Mouse (Mus musculus): ENCODE results near the gene Nr5a2. TPM values are rescaled to one million over a fixed set of nuclear protein-coding genes. Genes with fewer than 3 reads are reported as not detected.

Gene Nr5a2
- polyA plus RNA-seq, 1 experiment from 2014 or later = 1.6 TPM

GRCm38 (mm10) chr1:136959491-136959890 lies 757 bp downstream of the Nr5a2 start:
- H3K36me3 ChIP-seq = no peaks in the 10 kb centered on the region
- WGBS = 67% methylated on average over 1 of the region's 1 CpGs
- no peak overlapping the region for H3K27ac ChIP-seq
- no peak overlapping the region for H3K4me2 ChIP-seq
- peaks cover 11% of the 10 kb centered on the region for H3K4me1 ChIP-seq
- H3K4me3 ChIP-seq = no peak overlapping the region
- peaks cover 47% of the 10 kb centered on the region for H3K27me3 ChIP-seq
- H3K9ac ChIP-seq = no peak overlapping the region
- no peak for ATAC-seq (ENCODE audit: insufficient number of reproducible peaks, insufficient read depth, low FRiP score, low TSS enrichment, low read depth)
- no peaks in the 10 kb centered on the region for H3K9me3 ChIP-seq

DNA sequence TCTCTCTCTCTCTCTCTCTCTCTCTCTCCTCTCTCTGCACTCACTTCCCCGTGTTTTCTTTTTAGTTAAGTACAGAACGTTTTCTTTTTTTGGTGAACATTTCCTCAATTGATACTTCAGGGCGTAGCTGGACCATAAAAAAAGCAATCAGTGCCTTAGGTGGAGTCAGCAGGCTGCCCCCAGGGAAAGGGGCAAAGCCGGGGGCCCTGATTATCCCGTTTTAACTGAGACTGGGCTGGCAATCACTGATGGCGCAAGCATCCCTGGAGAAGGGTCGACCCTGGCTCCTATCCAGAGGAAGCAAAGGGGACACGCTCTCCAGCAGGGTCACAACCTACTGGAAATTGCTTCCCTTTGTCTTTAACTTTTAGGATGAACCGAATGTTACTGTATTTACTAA lies 1.6 kb downstream of the Nr5a2 start:
- no peak for ATAC-seq (ENCODE audit: insufficient number of reproducible peaks, insufficient read depth, low FRiP score, low TSS enrichment, low read depth)
- Histone ChIP-seq H3K9me3 (no peaks in the 10 kb centered on the region), H3K4me1 (peaks cover 11% of the 10 kb centered on the region), H3K27me3 (peaks cover 55% of the 10 kb centered on the region), H3K9ac (no peak overlapping the region), H3K36me3 (no peaks in the 10 kb centered on the region), H3K4me3 (no peak overlapping the region), H3K4me2 (peak overlapping the region; percentile 42), H3K27ac (no peak overlapping the region)
- 5% methylated on average over 9 of the region's 9 CpGs for WGBS

DNA sequence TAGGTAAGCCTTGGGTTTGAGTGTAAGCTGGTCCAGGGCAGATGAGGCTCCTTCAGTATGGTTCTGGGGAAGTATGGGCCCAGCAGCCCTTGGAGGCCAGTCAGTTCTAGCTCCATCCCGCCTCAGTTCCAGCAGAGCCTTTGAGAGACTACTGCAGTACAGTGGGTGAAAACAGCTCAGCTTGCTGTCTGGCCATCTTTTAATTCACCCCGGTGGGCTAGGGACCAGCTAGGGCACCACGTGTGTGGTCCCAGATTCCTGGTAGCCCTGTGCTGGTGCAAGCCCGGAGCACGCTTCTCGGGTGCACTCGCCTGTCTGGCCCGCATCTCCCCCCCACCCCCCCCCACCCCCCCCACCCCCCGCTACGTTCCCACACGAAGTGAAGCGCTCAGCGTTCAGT lies 2.1 kb downstream of the Nr5a2 start:
- peaks cover 60% of the 10 kb centered on the region for H3K27me3 ChIP-seq
- no peak overlapping the region for H3K9ac ChIP-seq
- no peaks in the 10 kb centered on the region for H3K36me3 ChIP-seq
- WGBS = 2% methylated on average over 8 of the region's 13 CpGs
- ATAC-seq (ENCODE audit: insufficient number of reproducible peaks, insufficient read depth, low FRiP score, low TSS enrichment, low read depth) = no peak
- H3K4me1 ChIP-seq = peaks cover 11% of the 10 kb centered on the region
- H3K9me3 ChIP-seq = no peaks in the 10 kb centered on the region
- no peak overlapping the region for H3K27ac ChIP-seq
- H3K4me2 ChIP-seq = peak overlapping the region; percentile 42
- no peak overlapping the region for H3K4me3 ChIP-seq

- H3K27me3 ChIP-seq = peaks cover 64% of the 10 kb centered on the region
- ATAC-seq (ENCODE audit: insufficient number of reproducible peaks, insufficient read depth, low FRiP score, low TSS enrichment, low read depth) = no peak
Observed at GRCm38 (mm10) chr1:136957696-136958095, 2.6 kb downstream of the Nr5a2 start.

GRCm38 (mm10) chr1:136954108-136954494 lies 6.1 kb downstream of the Nr5a2 start:
- Histone ChIP-seq H3K4me2 (no peak overlapping the region), H3K9ac (no peak overlapping the region), H3K4me3 (no peak overlapping the region), H3K9me3 (no peaks in the 10 kb centered on the region), H3K27ac (no peak overlapping the region), H3K27me3 (peaks cover 97% of the 10 kb centered on the region), H3K36me3 (no peaks in the 10 kb centered on the region), H3K4me1 (peaks cover 30% of the 10 kb centered on the region)
- no peak for ATAC-seq (ENCODE audit: insufficient number of reproducible peaks, insufficient read depth, low FRiP score, low TSS enrichment, low read depth)
- 14% methylated on average over 3 of the region's 3 CpGs for WGBS

More at GRCm38 (mm10) chr1:136957696-136958095, 2.6 kb downstream of the Nr5a2 start:
- Histone ChIP-seq H3K27ac (no peak overlapping the region), H3K9me3 (no peaks in the 10 kb centered on the region), H3K4me2 (peak overlapping the region; percentile 42; the same call in 1 of the 2 replicates), H3K36me3 (no peaks in the 10 kb centered on the region), H3K4me1 (peaks cover 16% of the 10 kb centered on the region), H3K4me3 (no peak overlapping the region), H3K9ac (no peak overlapping the region)
- 17% methylated on average over 8 of the region's 8 CpGs for WGBS

GRCm38 (mm10) chr1:136953444-136954107 lies 6.7 kb downstream of the Nr5a2 start:
- peak overlapping the region; percentile 69 for H3K4me2 ChIP-seq

GRCm38 (mm10) chr1:136952609-136953311 lies 7.5 kb downstream of the Nr5a2 start:
- H3K9me3 ChIP-seq = no peaks in the 10 kb centered on the region
- H3K4me3 ChIP-seq = peak overlapping the region; percentile 41
- peak overlapping the region; percentile 69 for H3K4me2 ChIP-seq
- 0 out of 2 replicates have a peak overlapping the region, but pooled peaks have one; percentile 40 for H3K9ac ChIP-seq
- peaks cover 100% of the 10 kb centered on the region for H3K27me3 ChIP-seq
- WGBS = under 1% methylated on average over 39 of the region's 39 CpGs
- no peak overlapping the region for H3K27ac ChIP-seq
- no peaks in the 10 kb centered on the region for H3K36me3 ChIP-seq
- ATAC-seq (ENCODE audit: insufficient number of reproducible peaks, insufficient read depth, low FRiP score, low TSS enrichment, low read depth) = no peak
- peaks cover 31% of the 10 kb centered on the region for H3K4me1 ChIP-seq

More at GRCm38 (mm10) chr1:136953444-136954107, 6.7 kb downstream of the Nr5a2 start:
- H3K27ac ChIP-seq = no peak overlapping the region
- H3K4me3 ChIP-seq = no peak overlapping the region
- H3K9me3 ChIP-seq = no peaks in the 10 kb centered on the region
- peaks cover 97% of the 10 kb centered on the region for H3K27me3 ChIP-seq
- no peak overlapping the region for H3K9ac ChIP-seq
- no peaks in the 10 kb centered on the region for H3K36me3 ChIP-seq
- no peak for ATAC-seq (ENCODE audit: insufficient number of reproducible peaks, insufficient read depth, low FRiP score, low TSS enrichment, low read depth)
- peaks cover 33% of the 10 kb centered on the region for H3K4me1 ChIP-seq
- 1% methylated on average over 15 of the region's 15 CpGs for WGBS

DNA sequence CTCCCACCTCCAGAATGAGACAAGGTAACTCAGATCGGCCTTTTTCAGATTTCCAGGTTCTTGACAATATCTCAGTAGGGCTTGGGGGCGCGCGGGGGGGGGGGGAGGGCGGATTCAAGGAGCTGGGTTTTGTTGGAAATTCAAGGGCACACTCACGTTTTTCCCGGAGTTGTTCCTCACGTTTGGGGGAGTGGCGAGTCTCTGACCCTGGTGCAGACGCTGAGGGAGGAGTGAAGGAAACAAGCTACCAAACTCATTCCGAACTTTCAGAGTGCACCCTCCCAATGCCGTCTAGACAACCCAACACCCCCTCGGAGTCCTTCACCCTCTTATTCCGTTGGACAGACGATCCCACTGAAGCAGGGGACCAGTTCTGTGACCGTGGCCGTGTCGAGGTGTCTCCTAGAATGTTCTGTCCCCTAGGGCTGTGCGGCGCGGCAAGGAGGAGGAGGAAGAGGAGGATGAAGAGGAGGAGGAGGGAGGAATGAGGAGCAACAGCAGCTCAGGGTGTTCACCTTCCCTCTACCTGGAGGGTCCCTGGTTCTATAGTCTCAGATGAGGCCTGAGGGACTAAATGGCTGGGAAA lies 8.2 kb downstream of the Nr5a2 start:
- Histone ChIP-seq H3K4me2 (peak overlapping the region; percentile 69), H3K27me3 (peaks cover 100% of the 10 kb centered on the region), H3K36me3 (no peaks in the 10 kb centered on the region), H3K4me3 (peak overlapping the region; percentile 41), H3K9me3 (no peaks in the 10 kb centered on the region), H3K4me1 (peaks cover 34% of the 10 kb centered on the region), H3K9ac (no peak overlapping the region), H3K27ac (no peak overlapping the region)
- 3% methylated on average over 19 of the region's 21 CpGs for WGBS
- ATAC-seq (ENCODE audit: insufficient number of reproducible peaks, insufficient read depth, low FRiP score, low TSS enrichment, low read depth) = no peak

GRCm38 (mm10) chr1:136951155-136951650 lies 9.0 kb downstream of the Nr5a2 start:
- Histone ChIP-seq H3K27ac (no peak overlapping the region), H3K36me3 (no peaks in the 10 kb centered on the region), H3K9ac (no peak overlapping the region), H3K4me1 (peaks cover 37% of the 10 kb centered on the region), H3K4me2 (no peak overlapping the region), H3K9me3 (no peaks in the 10 kb centered on the region), H3K27me3 (peaks cover 100% of the 10 kb centered on the region), H3K4me3 (no peak overlapping the region)
- ATAC-seq (ENCODE audit: insufficient number of reproducible peaks, insufficient read depth, low FRiP score, low TSS enrichment, low read depth) = no peak
- 17% methylated on average over 3 of the region's 3 CpGs for WGBS

- Histone ChIP-seq H3K9ac (peak overlapping the region; percentile 66), H3K4me3 (peak overlapping the region; percentile 52), H3K27me3 (peaks cover 100% of the 10 kb centered on the region), H3K9me3 (no peaks in the 10 kb centered on the region), H3K36me3 (no peaks in the 10 kb centered on the region), H3K4me1 (peaks cover 37% of the 10 kb centered on the region), H3K4me2 (peak overlapping the region; percentile 91), H3K27ac (no peak overlapping the region)
- WGBS = under 1% methylated on average over 12 of the region's 12 CpGs
- ATAC-seq (ENCODE audit: insufficient number of reproducible peaks, insufficient read depth, low FRiP score, low TSS enrichment, low read depth) = no peak
Observed at GRCm38 (mm10) chr1:136949323-136949741, 10.9 kb downstream of the Nr5a2 start.

GRCm38 (mm10) chr1:136948511-136949275 lies 11.6 kb downstream of the Nr5a2 start:
- Histone ChIP-seq H3K36me3 (no peaks in the 10 kb centered on the region), H3K4me2 (peak overlapping the region; percentile 91), H3K4me3 (peak overlapping the region; percentile 52), H3K9ac (peak overlapping the region; percentile 66), H3K27ac (no peak overlapping the region), H3K27me3 (peaks cover 98% of the 10 kb centered on the region), H3K9me3 (no peaks in the 10 kb centered on the region), H3K4me1 (peaks cover 37% of the 10 kb centered on the region)
- under 1% methylated on average over 61 of the region's 61 CpGs for WGBS
- no peak for ATAC-seq (ENCODE audit: insufficient number of reproducible peaks, insufficient read depth, low FRiP score, low TSS enrichment, low read depth)
